Mouse (Mus musculus) erythroblast, adult 5-6 weeks (primary cell): ENCODE measurements around the gene Wnt11. TPM values are rescaled to one million over a fixed set of nuclear protein-coding genes. Genes with fewer than 3 reads are reported as not detected.

Source experiments
- ATAC-seq: replicated peaks from 2 replicates; pipeline ENCODE4 v1.8.0; 2016; ENCODE audit warnings: moderate number of reproducible peaks, mild to moderate bottlenecking, moderate TSS enrichment, inconsistent platforms; ENCODE audit not compliant: poor library complexity, low FRiP score, severe bottlenecking
- total RNA-seq, 2 experiments: library from RNA; stranded (forward) in 1 of 2; stranded (reverse) in 1 of 2; fragments of 150-400 nt in 1 of 2; fragments of 200-764, 138-1000 nt in 1 of 2; gene quantifications; 2 replicates each; pipeline versions ENCODE4 v1.2.3 to v1.2.4; 2015 to 2017; ENCODE audit warnings: low replicate concordance in 2 of 2

The Wnt11 gene
- total RNA-seq (2015; ENCODE audit: low replicate concordance) (not detected in 2 replicates), total RNA-seq (2017; ENCODE audit: low replicate concordance) (not detected in 2 replicates)

- no peak for ATAC-seq
Measured at GRCm38 (mm10) chr7:98834711-98835321, at the start of gene Wnt11. TSS of gene Wnt11 (plus strand) at chr7:98835112.

- ATAC-seq: no peak
Measured at GRCm38 (mm10) chr7:98786792-98787612, 47.9 kb upstream of the Wnt11 start.

GRCm38 (mm10) chr7:98788721-98789120, 46.2 kb upstream of the Wnt11 start:
- no peak for ATAC-seq

- ATAC-seq: no peak
Measured at GRCm38 (mm10) chr7:98789121-98789520, 45.8 kb upstream of the Wnt11 start.

- ATAC-seq: no peak
Measured at GRCm38 (mm10) chr7:98791864-98792263, 43.0 kb upstream of the Wnt11 start.

GRCm38 (mm10) chr7:98793811-98794210, 41.1 kb upstream of the Wnt11 start:
- ATAC-seq: no peak

- no peak for ATAC-seq
Measured at GRCm38 (mm10) chr7:98794444-98794843, 40.5 kb upstream of the Wnt11 start.

GRCm38 (mm10) chr7:98795637-98796036, 39.3 kb upstream of the Wnt11 start:
- ATAC-seq: no peak

GRCm38 (mm10) chr7:98797347-98798133, 37.4 kb upstream of the Wnt11 start:
- no peak for ATAC-seq

GRCm38 (mm10) chr7:98798134-98798417, 36.8 kb upstream of the Wnt11 start:
- no peak for ATAC-seq

GRCm38 (mm10) chr7:98800435-98800834, 34.5 kb upstream of the Wnt11 start:
- ATAC-seq: no peak

- ATAC-seq: no peak
Measured at GRCm38 (mm10) chr7:98801086-98801485, 33.8 kb upstream of the Wnt11 start.

GRCm38 (mm10) chr7:98803181-98803580, 31.7 kb upstream of the Wnt11 start:
- no peak for ATAC-seq

- ATAC-seq: no peak
Measured at GRCm38 (mm10) chr7:98804841-98805772, 29.8 kb upstream of the Wnt11 start.

- no peak for ATAC-seq
Measured at GRCm38 (mm10) chr7:98806961-98807360, 28.0 kb upstream of the Wnt11 start.

GRCm38 (mm10) chr7:98809372-98809771, 25.5 kb upstream of the Wnt11 start:
- ATAC-seq: no peak

GRCm38 (mm10) chr7:98810619-98811018, 24.3 kb upstream of the Wnt11 start:
- no peak for ATAC-seq

- no peak for ATAC-seq
Measured at GRCm38 (mm10) chr7:98820501-98820900, 14.4 kb upstream of the Wnt11 start.

GRCm38 (mm10) chr7:98822881-98823280, 12.0 kb upstream of the Wnt11 start:
- ATAC-seq: no peak
